Mouse (Mus musculus) lung, postnatal 0 days (tissue): ENCODE measurements at regions not wholly inside any gene's neighbourhood (a gene's known extent, or its start where the extent isn't known, plus 50 kb on each side); places are given as distances from the start of the nearest gene placed in this dataset.

Source experiments
- ATAC-seq: fragments of 200-750 bp; cut with Nextera tagmentation; 2 replicates; pipeline ENCODE4 v1.8.0; 2017; ENCODE audit warnings: moderate library complexity
- DNase-seq: peaks from one replicate; pipeline ENCODE4 v3.0.0-alpha.2; 2016; ENCODE audit warnings: low spot score
- H3K27ac ChIP-seq: fragments of 300-500 bp; sonication (generic); 2 replicates; pipeline ENCODE4 v1.5.1; 2014; ENCODE audit warnings: antibody characterized with exemption, mild to moderate bottlenecking, low read length, mixed read lengths
- H3K27me3 ChIP-seq: fragments of 300-500 bp; sonication (generic); replicated peaks from 2 replicates; pipeline ENCODE4 v1.6.1; 2014; ENCODE audit warnings: low read length, mixed read lengths; ENCODE audit not compliant: insufficient read depth
- H3K36me3 ChIP-seq: fragments of 300-500 bp; sonication (generic); 2 replicates; pipeline ENCODE4 v1.6.1; 2014; ENCODE audit warnings: low read length, mixed read lengths; ENCODE audit not compliant: insufficient read depth
- H3K4me1 ChIP-seq: fragments of 300-500 bp; sonication (generic); 2 replicates; pipeline ENCODE4 v1.6.1; 2014; ENCODE audit warnings: antibody characterized with exemption, low read depth, low read length, mixed read lengths; ENCODE audit not compliant: insufficient read depth
- H3K4me2 ChIP-seq: fragments of 300-500 bp; sonication (generic); replicated peaks from 2 replicates; pipeline ENCODE4 v1.6.1; 2014; ENCODE audit warnings: low read depth, mild to moderate bottlenecking, low read length, moderate library complexity, mixed read lengths
- H3K4me3 ChIP-seq: fragments of 300-500 bp; sonication (generic); 2 replicates; pipeline ENCODE4 v1.5.1; 2014; ENCODE audit warnings: low read depth, low read length
- H3K9ac ChIP-seq: fragments of 300-500 bp; sonication (generic); replicated peaks from 2 replicates; pipeline ENCODE4 v1.6.1; 2014; ENCODE audit warnings: low read depth, mild to moderate bottlenecking
- H3K9me3 ChIP-seq: fragments of 300-500 bp; sonication (generic); 2 replicates; pipeline ENCODE4 v1.6.1; 2016; ENCODE audit warnings: low read length, mixed read lengths
- CTCF ChIP-seq: IDR thresholded peaks from 2 replicates; pipeline ENCODE4 v1.5.1; 2016; ENCODE audit warnings: antibody characterized with exemption, mild to moderate bottlenecking
- EP300 ChIP-seq: IDR thresholded peaks from 2 replicates; pipeline ENCODE4 v1.6.1; 2016; ENCODE audit warnings: antibody characterized with exemption, mild to moderate bottlenecking, control low read depth
- WGBS: fragments of 180-500 bp; shearing (Covaris S2); extraction: QIAGEN DNeasy Blood & Tissue Kit; methylation state at CpG from one replicate; pipeline ENCODE4 v1.1.7; 2014; 5-methylcytosine and 5-hydroxymethylcytosine counted together

DNA sequence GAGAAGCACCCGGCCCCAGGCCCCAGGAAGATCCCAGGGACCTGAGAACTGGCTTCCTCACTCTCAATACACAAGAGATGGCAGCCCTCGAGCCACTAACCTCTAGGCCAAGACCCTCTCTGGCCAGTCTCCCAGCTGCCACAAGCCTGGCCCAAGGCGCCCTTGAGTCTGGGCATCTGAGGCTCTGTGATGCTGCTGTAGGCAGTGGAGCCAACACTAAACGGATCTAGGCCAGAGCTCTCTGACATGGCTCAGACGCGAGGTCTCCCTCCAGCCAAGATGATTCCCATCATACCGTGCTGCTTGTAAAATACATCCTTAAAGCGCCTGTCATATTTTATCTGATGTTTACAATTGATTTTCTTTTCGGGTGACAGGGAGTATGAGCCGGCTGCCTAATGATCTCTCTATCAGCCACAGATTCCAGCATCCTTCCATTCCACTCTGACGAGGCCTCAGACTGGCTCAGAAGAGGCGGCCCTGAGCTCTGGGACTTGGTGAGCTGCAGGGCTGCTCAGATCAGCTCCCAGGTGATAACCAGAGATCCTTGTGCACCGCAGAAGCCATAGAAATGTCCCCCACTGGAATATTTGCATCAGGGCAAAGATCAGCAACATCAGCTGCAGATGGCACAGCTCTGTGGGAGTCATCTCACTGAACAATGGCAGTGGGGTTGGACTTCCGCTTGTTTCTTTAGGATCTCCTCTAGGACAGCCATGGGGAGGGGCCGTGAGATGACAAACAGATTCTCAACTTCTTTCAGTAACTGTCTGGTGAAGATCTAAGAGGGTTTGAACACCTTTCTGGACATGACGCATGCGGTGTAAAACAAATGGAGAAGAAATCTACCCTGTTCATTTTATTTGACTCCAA lies 60.1 kb upstream of the Zfp423 start:
- Histone ChIP-seq H3K4me1 (no peaks in the 10 kb centered on the region), H3K4me2 (no peak overlapping the region), H3K27me3 (no peaks in the 10 kb centered on the region), H3K9ac (no peak overlapping the region), H3K36me3 (no peaks in the 10 kb centered on the region), H3K27ac (no peak overlapping the region), H3K9me3 (no peaks in the 10 kb centered on the region), H3K4me3 (no peak overlapping the region)
- 63% methylated on average over 17 of the region's 17 CpGs for WGBS
- ATAC-seq (no peak), DNase-seq (no peak)
- TF ChIP-seq CTCF (no peak), EP300 (no peak)

DNA sequence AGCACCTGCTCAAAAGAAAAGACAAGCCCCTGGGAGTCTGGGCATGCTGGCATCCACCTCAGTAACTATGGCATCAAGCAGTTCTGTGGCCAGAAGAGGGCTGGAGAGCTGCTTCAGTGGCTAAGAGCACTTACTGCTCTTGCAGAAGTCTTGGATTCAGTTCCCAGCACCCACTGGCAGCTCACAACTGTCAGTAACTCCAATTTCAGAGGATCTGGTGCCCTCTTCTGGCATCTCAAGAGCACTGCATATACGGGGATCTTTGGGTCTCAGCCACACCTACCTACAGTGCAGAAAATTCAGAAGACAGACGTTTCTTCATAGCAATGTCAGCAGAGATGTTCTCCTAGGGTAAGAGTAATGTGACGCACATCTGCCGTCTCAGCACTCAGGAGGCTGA lies 59.1 kb upstream of the Zfp423 start:
- 91% methylated on average over 4 of the region's 4 CpGs for WGBS
- Histone ChIP-seq H3K4me3 (no peak overlapping the region), H3K36me3 (no peaks in the 10 kb centered on the region), H3K9ac (no peak overlapping the region), H3K27me3 (no peaks in the 10 kb centered on the region), H3K4me2 (no peak overlapping the region), H3K27ac (no peak overlapping the region), H3K9me3 (no peaks in the 10 kb centered on the region), H3K4me1 (no peaks in the 10 kb centered on the region)
- no peak for DNase-seq
- ATAC-seq, result no peak
- TF ChIP-seq CTCF (no peak), EP300 (no peak)

DNA sequence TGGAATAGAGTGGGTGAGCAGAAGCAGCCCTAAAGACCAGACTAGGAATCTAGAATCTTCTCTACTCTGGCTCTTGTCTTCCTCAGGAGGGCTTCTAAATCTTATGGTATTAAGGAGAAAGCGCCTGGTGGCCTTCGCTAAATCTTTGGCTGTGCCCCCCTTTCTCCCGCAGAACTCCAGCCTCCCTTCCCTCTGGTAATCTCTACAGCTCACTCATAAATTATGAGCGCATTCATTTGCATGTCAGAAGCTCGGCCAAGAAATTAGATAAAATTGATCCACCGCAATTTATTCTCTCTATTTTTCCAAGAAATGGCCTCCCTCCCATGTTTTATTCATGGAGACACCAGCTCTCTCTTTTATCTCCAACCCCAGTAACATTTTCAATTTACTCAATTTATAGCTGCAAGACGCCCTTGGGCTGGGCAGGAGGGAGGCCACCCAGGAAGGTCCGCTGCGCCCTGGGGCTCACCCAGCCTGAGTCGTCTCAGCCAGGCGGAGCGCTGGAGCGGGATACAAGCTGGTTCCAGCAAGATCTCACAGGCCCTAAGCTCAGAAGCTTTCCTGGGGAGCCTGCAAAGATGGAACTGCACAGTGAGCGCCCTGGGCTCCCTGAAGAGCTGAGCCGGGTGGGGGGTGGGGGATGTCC lies 52.9 kb upstream of the Zfp423 start:
- no peaks in the 10 kb centered on the region for H3K9me3 ChIP-seq
- no peak for DNase-seq
- H3K9ac ChIP-seq, result no peak overlapping the region
- no peaks in the 10 kb centered on the region for H3K27me3 ChIP-seq
- no peak for TF ChIP-seq EP300
- TF ChIP-seq CTCF, result no peak
- H3K4me3 ChIP-seq, result no peak overlapping the region
- 68% methylated on average over 15 of the region's 15 CpGs for WGBS
- H3K4me1 ChIP-seq, result no peaks in the 10 kb centered on the region
- no peak overlapping the region for H3K27ac ChIP-seq
- ATAC-seq, result no peak
- no peaks in the 10 kb centered on the region for H3K36me3 ChIP-seq
- no peak overlapping the region for H3K4me2 ChIP-seq

DNA sequence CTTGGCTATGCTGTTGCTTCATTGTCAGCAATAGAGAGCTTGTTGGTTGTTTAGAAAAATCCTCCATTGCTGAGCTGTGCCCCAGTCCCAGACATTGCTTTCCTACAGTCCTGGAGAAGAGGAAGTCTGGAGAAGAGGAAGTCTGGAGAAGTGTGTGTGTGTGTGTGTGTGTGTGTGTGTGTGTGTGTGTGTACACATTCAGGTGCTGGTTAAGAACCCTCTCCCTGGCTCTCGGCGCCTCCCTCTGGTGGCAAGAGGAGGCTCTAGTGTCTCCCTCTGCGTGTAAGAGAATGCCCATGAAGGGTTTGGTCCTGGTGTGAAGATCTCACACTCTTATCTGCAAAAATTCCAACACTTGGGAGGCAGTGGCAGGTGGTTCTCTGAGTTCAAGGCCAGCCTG lies 51.2 kb upstream of the Zfp423 start:
- no peaks in the 10 kb centered on the region for H3K9me3 ChIP-seq
- H3K4me2 ChIP-seq, result no peak overlapping the region
- no peaks in the 10 kb centered on the region for H3K36me3 ChIP-seq
- no peak overlapping the region for H3K4me3 ChIP-seq
- H3K4me1 ChIP-seq, result no peaks in the 10 kb centered on the region
- H3K27ac ChIP-seq, result no peak overlapping the region
- WGBS, result 28% methylated on average over 3 of the region's 3 CpGs
- DNase-seq (peak; percentile 63), ATAC-seq (peak; percentile 68)
- H3K9ac ChIP-seq, result no peak overlapping the region
- no peak for TF ChIP-seq EP300
- TF ChIP-seq CTCF, result peak; percentile 71
- H3K27me3 ChIP-seq, result no peaks in the 10 kb centered on the region

DNA sequence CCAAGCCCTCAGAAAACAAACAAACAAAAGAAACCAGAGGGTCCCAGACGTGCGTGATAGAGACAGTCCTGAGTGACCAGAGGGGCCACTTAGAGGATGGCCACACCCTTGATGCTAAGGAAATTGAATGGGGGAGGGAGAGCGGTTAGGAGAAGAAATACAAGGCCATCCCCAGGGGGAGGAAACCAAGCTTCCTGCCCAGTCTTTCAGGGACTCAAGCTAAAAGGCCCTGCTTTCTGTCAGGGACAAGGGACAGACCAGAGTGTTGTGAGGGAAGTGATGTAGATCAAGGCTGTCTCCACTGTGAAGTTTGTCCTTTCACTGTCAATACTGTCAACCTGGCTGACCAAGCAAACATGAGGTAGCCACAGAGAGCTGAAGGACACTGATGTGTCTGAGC lies 50.5 kb upstream of the Zfp423 start:
- no peak overlapping the region for H3K9ac ChIP-seq
- ATAC-seq, result no peak
- DNase-seq, result no peak
- H3K4me1 ChIP-seq, result no peaks in the 10 kb centered on the region
- no peaks in the 10 kb centered on the region for H3K27me3 ChIP-seq
- no peak overlapping the region for H3K4me2 ChIP-seq
- H3K36me3 ChIP-seq, result no peaks in the 10 kb centered on the region
- 45% methylated on average over 3 of the region's 3 CpGs for WGBS
- H3K9me3 ChIP-seq, result no peaks in the 10 kb centered on the region
- no peak for TF ChIP-seq EP300
- no peak for TF ChIP-seq CTCF
- H3K27ac ChIP-seq, result no peak overlapping the region
- H3K4me3 ChIP-seq, result no peak overlapping the region
